Mouse (Mus musculus) forebrain, embryonic 12.5 days (tissue): ENCODE results near the gene G0s2. TPM values are rescaled to one million over a fixed set of nuclear protein-coding genes. Genes with fewer than 3 reads are reported as not detected.

Experiments used
- ATAC-seq: fragments of 200-750 bp; cut with Nextera tagmentation; 2 replicates; pipeline ENCODE4 v1.8.0; 2017; ENCODE audit warnings: moderate TSS enrichment; ENCODE audit not compliant: low FRiP score
- H3K27ac ChIP-seq: fragments of 300-500 bp; sonication (generic); 2 replicates; pipeline ENCODE4 v1.5.1; 2016; ENCODE audit warnings: mild to moderate bottlenecking
- H3K27me3 ChIP-seq: fragments of 300-500 bp; sonication (generic); 2 replicates; pipeline ENCODE4 v1.6.1; 2016; ENCODE audit warnings: mild to moderate bottlenecking
- H3K36me3 ChIP-seq: fragments of 300-500 bp; sonication (generic); replicated peaks from 2 replicates; pipeline ENCODE4 v1.6.1; 2016; ENCODE audit warnings: mild to moderate bottlenecking
- H3K4me1 ChIP-seq: fragments of 300-500 bp; sonication (generic); 2 replicates; pipeline ENCODE4 v1.6.1; 2016
- H3K4me2 ChIP-seq: fragments of 300-500 bp; sonication (generic); 2 replicates; pipeline ENCODE4 v1.6.1; 2016; ENCODE audit warnings: mild to moderate bottlenecking, moderate library complexity
- H3K4me3 ChIP-seq: fragments of 300-500 bp; sonication (generic); replicated peaks from 2 replicates; pipeline ENCODE4 v1.5.1; 2016; ENCODE audit warnings: mild to moderate bottlenecking
- H3K9ac ChIP-seq: fragments of 300-500 bp; sonication (generic); 2 replicates; pipeline ENCODE4 v1.6.1; 2016; ENCODE audit warnings: mild to moderate bottlenecking
- H3K9me3 ChIP-seq: fragments of 300-500 bp; sonication (generic); 2 replicates; pipeline ENCODE4 v1.6.1; 2016
- WGBS: fragments of 180-500 bp; shearing (Covaris S2); methylation state at CpG from one replicate; pipeline ENCODE4 v1.1.7; 2016; 5-methylcytosine and 5-hydroxymethylcytosine counted together
- polyA plus RNA-seq: library from polyadenylated mRNA; unstranded; fragments of >200 nt; fragmentation: Nextera tagmentation; extraction: Ambion mirVana; gene quantifications from 2 replicates; pipeline ENCODE4 v1.2.1, GENCODE M21; 2016

The G0s2 gene
- polyA plus RNA-seq, 1 experiment from 2014 or later: 6.9 TPM

- ATAC-seq: no peak
- 85% methylated on average over 7 of the region's 7 CpGs for WGBS
- no peak overlapping the region for H3K4me3 ChIP-seq
Measured at GRCm38 (mm10) chr1:193284228-193284779, 11.3 kb upstream of the G0s2 start.

GRCm38 (mm10) chr1:193281344-193281743 is 8.3 kb upstream of the G0s2 start:
- no peak overlapping the region for H3K4me2 ChIP-seq
- no peaks in the 10 kb centered on the region for H3K4me1 ChIP-seq
- H3K27me3 ChIP-seq: no peaks in the 10 kb centered on the region
- H3K9me3 ChIP-seq: no peaks in the 10 kb centered on the region
- H3K36me3 ChIP-seq: no peaks in the 10 kb centered on the region
- no peak overlapping the region for H3K9ac ChIP-seq
- ATAC-seq: no peak
- no peak overlapping the region for H3K4me3 ChIP-seq
- H3K27ac ChIP-seq: no peak overlapping the region
- WGBS: 93% methylated on average over 2 of the region's 2 CpGs

More at GRCm38 (mm10) chr1:193284228-193284779, 11.3 kb upstream of the G0s2 start:
- Histone ChIP-seq H3K27ac (no peak overlapping the region), H3K36me3 (no peaks in the 10 kb centered on the region), H3K27me3 (no peaks in the 10 kb centered on the region), H3K9ac (no peak overlapping the region), H3K9me3 (no peaks in the 10 kb centered on the region), H3K4me2 (no peak overlapping the region), H3K4me1 (no peaks in the 10 kb centered on the region)

GRCm38 (mm10) chr1:193279492-193279891 is 6.5 kb upstream of the G0s2 start:
- Histone ChIP-seq H3K4me1 (no peaks in the 10 kb centered on the region), H3K36me3 (no peaks in the 10 kb centered on the region), H3K4me3 (no peak overlapping the region), H3K9me3 (no peaks in the 10 kb centered on the region), H3K9ac (no peak overlapping the region), H3K27ac (no peak overlapping the region), H3K27me3 (no peaks in the 10 kb centered on the region), H3K4me2 (no peak overlapping the region)
- ATAC-seq: no peak
- 87% methylated on average over 4 of the region's 4 CpGs for WGBS

DNA sequence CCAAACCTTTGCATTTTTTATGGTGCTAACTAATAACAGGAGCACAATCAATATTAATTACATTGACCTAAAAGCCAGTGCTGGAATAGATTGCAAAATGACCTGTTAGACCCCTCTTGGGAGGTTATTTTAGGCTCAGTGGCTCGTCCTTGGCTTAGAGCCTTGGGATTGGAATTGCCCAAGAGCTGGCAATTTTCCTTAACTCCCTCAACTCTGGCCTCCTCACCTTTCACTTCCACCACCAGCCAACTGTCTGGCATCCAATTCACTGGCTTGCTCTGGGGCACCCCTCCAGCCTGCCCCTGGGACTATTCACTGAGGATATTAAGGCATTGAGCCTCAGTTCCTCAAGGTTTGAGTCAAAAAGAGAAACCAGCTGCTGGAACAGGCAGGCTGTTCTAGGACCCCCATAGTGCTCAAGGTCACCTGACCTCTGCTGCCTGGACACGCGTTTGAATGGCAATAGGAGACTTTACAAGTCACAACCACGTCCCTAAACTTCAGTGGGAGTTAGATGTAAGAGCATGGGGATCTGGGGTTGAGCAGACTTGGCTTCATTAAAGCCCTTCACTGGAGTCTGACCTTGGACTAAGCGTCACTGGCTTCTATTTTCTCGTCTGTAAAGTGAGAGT is 5.5 kb upstream of the G0s2 start:
- no peak for ATAC-seq
- H3K9ac ChIP-seq: no peak overlapping the region
- H3K9me3 ChIP-seq: no peaks in the 10 kb centered on the region
- H3K4me1 ChIP-seq: peaks cover under 1% of the 10 kb centered on the region; the same call in 1 of the 2 replicates
- H3K36me3 ChIP-seq: no peaks in the 10 kb centered on the region
- H3K4me2 ChIP-seq: no peak overlapping the region
- H3K27me3 ChIP-seq: no peaks in the 10 kb centered on the region
- H3K27ac ChIP-seq: no peak overlapping the region
- H3K4me3 ChIP-seq: no peak overlapping the region
- WGBS: 53% methylated on average over 6 of the region's 6 CpGs

GRCm38 (mm10) chr1:193274407-193275071 is 1.5 kb upstream of the G0s2 start:
- Histone ChIP-seq H3K36me3 (no peaks in the 10 kb centered on the region), H3K4me2 (no peak overlapping the region), H3K27ac (no peak overlapping the region), H3K4me1 (peaks cover 24% of the 10 kb centered on the region), H3K9ac (no peak overlapping the region), H3K4me3 (no peak overlapping the region), H3K9me3 (no peaks in the 10 kb centered on the region), H3K27me3 (no peaks in the 10 kb centered on the region)
- 85% methylated on average over 8 of the region's 8 CpGs for WGBS
- no peak for ATAC-seq

GRCm38 (mm10) chr1:193272137-193272915 is 691 bp downstream of the G0s2 start:
- no peaks in the 10 kb centered on the region for H3K36me3 ChIP-seq
- no peaks in the 10 kb centered on the region for H3K9me3 ChIP-seq
- H3K4me3 ChIP-seq: peak overlapping the region; percentile 39
- ATAC-seq: peak; percentile 72
- no peaks in the 10 kb centered on the region for H3K27me3 ChIP-seq
- peak overlapping the region; percentile 57 for H3K9ac ChIP-seq
- peak overlapping the region; percentile 65 for H3K4me2 ChIP-seq
- peaks cover 24% of the 10 kb centered on the region for H3K4me1 ChIP-seq
- peak overlapping the region; percentile 73 for H3K27ac ChIP-seq
- WGBS: 10% methylated on average over 24 of the region's 24 CpGs

- no peaks in the 10 kb centered on the region for H3K9me3 ChIP-seq
- H3K4me3 ChIP-seq: no peak overlapping the region
- no peak for ATAC-seq
- 0 out of 2 replicates have a peak overlapping the region, but pooled peaks have one; percentile 65 for H3K4me2 ChIP-seq
- H3K27me3 ChIP-seq: no peaks in the 10 kb centered on the region
- no peaks in the 10 kb centered on the region for H3K36me3 ChIP-seq
- peaks cover 24% of the 10 kb centered on the region for H3K4me1 ChIP-seq
- no peak overlapping the region for H3K27ac ChIP-seq
- no peak overlapping the region for H3K9ac ChIP-seq
- 74% methylated on average over 6 of the region's 6 CpGs for WGBS
Measured at GRCm38 (mm10) chr1:193270965-193271763, 1.9 kb downstream of the G0s2 start.

GRCm38 (mm10) chr1:193265734-193266133 is 7.3 kb downstream of the G0s2 start:
- H3K27ac ChIP-seq: no peak overlapping the region
- no peaks in the 10 kb centered on the region for H3K27me3 ChIP-seq
- H3K9ac ChIP-seq: no peak overlapping the region
- H3K4me2 ChIP-seq: no peak overlapping the region
- no peaks in the 10 kb centered on the region for H3K4me1 ChIP-seq
- H3K9me3 ChIP-seq: no peaks in the 10 kb centered on the region
- no peak overlapping the region for H3K4me3 ChIP-seq
- ATAC-seq: no peak
- no peaks in the 10 kb centered on the region for H3K36me3 ChIP-seq

DNA sequence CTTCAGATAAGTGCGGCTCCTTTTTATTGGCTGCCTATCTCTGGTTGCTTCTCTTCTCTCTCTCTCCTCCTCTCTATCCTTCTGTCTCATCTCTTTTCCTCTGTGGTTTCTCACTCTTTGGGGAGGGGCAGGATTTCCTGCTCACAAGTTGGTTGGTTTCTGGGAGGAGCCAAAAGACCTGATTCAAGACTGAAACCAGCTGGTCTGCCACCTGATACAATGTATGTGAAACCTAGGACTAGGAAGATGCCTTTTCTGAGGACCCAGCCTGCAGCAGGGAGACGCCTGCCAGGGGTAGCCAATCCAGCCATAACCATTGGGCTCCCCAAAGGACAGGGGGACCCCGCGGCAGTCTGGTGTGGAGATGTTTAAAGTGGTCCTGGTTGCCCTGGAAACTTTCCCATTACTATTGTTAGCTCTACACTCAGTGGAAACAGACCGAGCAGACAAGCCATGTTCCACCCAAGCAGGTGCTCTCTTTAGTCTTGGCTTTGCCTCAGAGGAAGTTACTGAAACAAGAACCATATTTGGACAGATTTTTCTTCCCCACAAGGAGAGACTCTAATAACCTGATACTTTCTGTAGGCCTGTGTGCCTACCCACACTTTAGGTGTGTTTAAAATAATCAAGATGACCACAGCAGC is 8.9 kb downstream of the G0s2 start, which contains the start of gene Hsd11b1:
Hsd11b1 (minus strand) TSS at position 121 of the 644 bp plus-strand sequence.
- no peak within 1 kb of the TSS for H3K4me2 ChIP-seq
- no peak within 1 kb of the TSS for H3K9ac ChIP-seq
- no peak for ATAC-seq

DNA sequence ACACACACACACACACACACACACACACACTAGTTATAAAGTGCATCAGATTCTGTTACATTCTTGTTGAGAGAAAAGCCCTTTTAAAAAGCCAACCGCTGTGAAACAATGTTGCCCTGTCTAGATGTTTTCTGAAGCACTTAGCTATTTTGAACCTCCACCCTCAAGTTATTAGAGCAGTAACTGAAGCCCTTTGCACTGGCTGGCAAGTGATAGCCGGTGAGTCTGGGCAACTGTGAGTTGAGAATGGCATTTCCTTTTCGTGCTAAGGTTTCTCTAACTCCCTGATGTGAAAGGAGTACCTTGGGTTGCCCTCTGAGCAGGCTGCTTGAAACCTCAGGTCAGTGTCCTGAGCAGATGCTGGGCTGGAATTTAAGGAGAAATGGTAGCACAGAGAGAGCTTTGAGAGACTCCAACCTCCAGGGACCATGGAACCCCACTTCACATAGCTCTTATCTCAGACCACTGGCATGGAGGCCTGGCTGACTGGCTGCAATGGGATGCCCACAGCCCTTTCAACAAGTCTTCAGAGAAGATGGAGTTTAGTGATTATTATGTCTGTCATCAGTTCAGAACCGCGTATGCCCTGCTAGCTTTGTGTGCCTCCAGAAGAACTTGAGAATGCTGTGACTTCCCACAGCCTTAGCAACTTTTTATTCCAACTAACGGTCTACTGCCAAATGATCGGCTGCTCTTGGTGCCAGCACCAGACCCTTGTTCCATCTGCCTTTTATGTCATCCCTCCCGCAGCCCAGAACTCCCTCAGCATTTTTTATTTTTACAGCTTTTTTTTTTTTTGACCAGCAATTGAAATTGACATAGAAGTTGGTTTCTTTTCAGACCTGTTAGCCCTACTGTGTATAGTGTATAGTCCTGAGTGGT is 9.8 kb downstream of the G0s2 start:
- Histone ChIP-seq H3K36me3 (no peaks in the 10 kb centered on the region), H3K4me2 (no peak overlapping the region), H3K4me1 (no peaks in the 10 kb centered on the region), H3K4me3 (no peak overlapping the region), H3K27ac (no peak overlapping the region), H3K27me3 (no peaks in the 10 kb centered on the region), H3K9ac (no peak overlapping the region), H3K9me3 (no peaks in the 10 kb centered on the region)
- ATAC-seq: no peak
- 80% methylated on average over 8 of the region's 8 CpGs for WGBS

More for the DNA sequence above, 8.9 kb downstream of the G0s2 start, which contains the start of gene Hsd11b1:
- 72% methylated on average over 5 of the region's 5 CpGs for WGBS
- Histone ChIP-seq H3K4me1 (no peaks in the 10 kb centered on the region), H3K4me3 (no peak within 1 kb of the TSS), H3K36me3 (no peaks in the 10 kb centered on the region), H3K9me3 (no peaks in the 10 kb centered on the region), H3K27me3 (no peaks in the 10 kb centered on the region), H3K27ac (no peak within 1 kb of the TSS)
